Mouse (Mus musculus) spleen, adult 2 months (tissue): ENCODE measurements around the gene Abcb1a.

Source experiments
- CTCF ChIP-seq: fragments of 200-500 bp; IDR thresholded peaks from 2 replicates; pipeline ENCODE4 v1.5.1; 2011; ENCODE audit warnings: mild to moderate bottlenecking, inconsistent platforms; ENCODE audit not compliant: insufficient read depth, insufficient read length, insufficient replicate concordance; ENCODE audit errors: extremely low read depth
- POLR2A ChIP-seq: fragments of 200-500 bp; IDR thresholded peaks from 2 replicates; pipeline ENCODE4 v1.6.1; 2011; ENCODE audit warnings: low read depth, low read length, inconsistent platforms

GRCm38 (mm10) chr5:8737062-8737461, 77.2 kb downstream of the Abcb1a start:
- TF ChIP-seq POLR2A (no peak), CTCF (no peak)
